Mouse (Mus musculus): ENCODE results near the gene Hipk2.
A peak's percentile ranks its signal among the peaks of the same experiment; 100 is the strongest.

GRCm38 (mm10) chr6:38736240-38736639 is 139.7 kb downstream of the Hipk2 start:
- TF ChIP-seq CTCF (IDR thresholded peaks at IDR 0.05; ENCODE audit: borderline replicate concordance, insufficient read depth, low read depth, low read length) (peak; percentile 96), POLR2A (IDR thresholded peaks at IDR 0.05; ENCODE audit: borderline replicate concordance, insufficient read depth, low read length) (no peak)

All from cerebellum, adult 2 months (tissue).